Mouse (Mus musculus): ENCODE data around the gene Ptprd. TPM values are rescaled to one million over a fixed set of nuclear protein-coding genes. Genes with fewer than 3 reads are reported as not detected.

Ptprd gene
- polyA plus RNA-seq, 1 experiment from 2014 or later: 14.9 TPM

DNA sequence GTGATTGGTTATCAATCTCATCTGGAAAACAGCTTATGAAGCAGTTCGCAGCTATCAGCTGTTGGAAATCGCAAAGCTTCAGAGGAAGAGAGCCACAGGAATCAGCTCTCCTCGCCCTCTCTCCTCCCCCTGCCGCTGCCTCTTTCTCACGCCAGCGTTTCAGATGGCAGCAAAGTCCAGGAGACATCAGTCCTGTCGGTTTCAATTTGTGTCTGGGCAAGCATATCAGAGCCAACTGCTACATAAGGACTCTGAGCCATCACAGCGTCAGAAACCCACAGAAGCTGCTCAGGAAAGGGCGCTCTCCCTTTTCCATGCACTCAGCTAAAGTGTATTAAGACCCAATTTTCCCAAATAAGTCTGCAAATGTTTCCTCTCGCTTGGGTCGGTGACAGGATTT lies 1884.4 kb downstream of the Ptprd start:
- ATAC-seq: no peak; the same call in 1 of the 2 replicates
- no peak overlapping the region for H3K9ac ChIP-seq (replicated peaks; ENCODE audit: low read depth)

GRCm38 (mm10) chr4:76325646-76326045 lies 1886.1 kb downstream of the Ptprd start:
- Histone ChIP-seq H3K9ac (replicated peaks; ENCODE audit: low read depth) (no peak overlapping the region), H3K4me1 (ENCODE audit: insufficient read depth, low read depth, low read length) (no peaks in the 10 kb centered on the region), H3K36me3 (ENCODE audit: insufficient read depth, low read length) (no peaks in the 10 kb centered on the region), H3K9me3 (ENCODE audit: low read length) (no peaks in the 10 kb centered on the region), H3K4me3 (ENCODE audit: low read depth, low read length) (no peak overlapping the region), H3K27ac (ENCODE audit: low read length) (no peak overlapping the region), H3K27me3 (replicated peaks; ENCODE audit: insufficient read depth, low read length) (no peaks in the 10 kb centered on the region), H3K4me2 (replicated peaks; ENCODE audit: low read depth, low read length) (no peak overlapping the region)
- TF ChIP-seq EP300 (IDR thresholded peaks at IDR 0.05) (no peak), CTCF (IDR thresholded peaks at IDR 0.05) (no peak)
- DNase-seq (ENCODE audit: low spot score): no peak
- 92% methylated on average over 3 of the region's 3 CpGs for WGBS
- no peak for ATAC-seq

More for the DNA sequence above, 1884.4 kb downstream of the Ptprd start:
- Histone ChIP-seq H3K4me1 (ENCODE audit: insufficient read depth, low read depth, low read length) (no peaks in the 10 kb centered on the region), H3K4me3 (ENCODE audit: low read depth, low read length) (peak overlapping the region; percentile 25), H3K27me3 (replicated peaks; ENCODE audit: insufficient read depth, low read length) (no peaks in the 10 kb centered on the region), H3K36me3 (ENCODE audit: insufficient read depth, low read length) (no peaks in the 10 kb centered on the region), H3K27ac (ENCODE audit: low read length) (no peak overlapping the region), H3K4me2 (replicated peaks; ENCODE audit: low read depth, low read length) (peak overlapping the region; percentile 45), H3K9me3 (ENCODE audit: low read length) (no peaks in the 10 kb centered on the region)
- TF ChIP-seq CTCF (IDR thresholded peaks at IDR 0.05) (no peak), EP300 (IDR thresholded peaks at IDR 0.05) (no peak)
- peak; percentile 15 for DNase-seq (ENCODE audit: low spot score)
- WGBS: 24% methylated on average over 11 of the region's 11 CpGs

DNA sequence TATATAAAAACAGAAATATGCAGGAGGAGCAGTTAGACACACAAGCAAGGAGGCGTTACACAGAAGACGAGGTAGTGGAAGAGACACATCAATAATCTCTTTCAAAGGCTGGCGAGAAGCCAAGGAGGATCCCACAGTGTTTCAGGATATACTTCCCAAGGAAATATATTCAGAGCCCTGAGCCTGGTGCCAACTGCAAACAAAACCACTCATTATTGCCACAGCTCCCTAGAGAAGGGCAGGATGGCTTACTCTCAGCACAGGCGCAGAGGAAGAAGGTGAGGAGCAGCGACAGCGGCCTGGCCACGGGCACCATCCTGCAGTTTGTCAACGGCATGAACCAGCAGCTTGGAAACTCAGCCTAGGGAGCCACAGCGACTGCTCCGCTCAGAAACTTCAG lies 1886.8 kb downstream of the Ptprd start:
- Histone ChIP-seq H3K9ac (replicated peaks; ENCODE audit: low read depth) (no peak overlapping the region), H3K27ac (ENCODE audit: low read length) (no peak overlapping the region), H3K9me3 (ENCODE audit: low read length) (no peaks in the 10 kb centered on the region), H3K4me1 (ENCODE audit: insufficient read depth, low read depth, low read length) (no peaks in the 10 kb centered on the region), H3K27me3 (replicated peaks; ENCODE audit: insufficient read depth, low read length) (no peaks in the 10 kb centered on the region), H3K36me3 (ENCODE audit: insufficient read depth, low read length) (no peaks in the 10 kb centered on the region), H3K4me2 (replicated peaks; ENCODE audit: low read depth, low read length) (no peak overlapping the region), H3K4me3 (ENCODE audit: low read depth, low read length) (no peak overlapping the region)
- 48% methylated on average over 10 of the region's 10 CpGs for WGBS
- DNase-seq (ENCODE audit: low spot score) (no peak), ATAC-seq (peak; percentile 43)
- TF ChIP-seq CTCF (IDR thresholded peaks at IDR 0.05) (no peak), EP300 (IDR thresholded peaks at IDR 0.05) (no peak)

DNA sequence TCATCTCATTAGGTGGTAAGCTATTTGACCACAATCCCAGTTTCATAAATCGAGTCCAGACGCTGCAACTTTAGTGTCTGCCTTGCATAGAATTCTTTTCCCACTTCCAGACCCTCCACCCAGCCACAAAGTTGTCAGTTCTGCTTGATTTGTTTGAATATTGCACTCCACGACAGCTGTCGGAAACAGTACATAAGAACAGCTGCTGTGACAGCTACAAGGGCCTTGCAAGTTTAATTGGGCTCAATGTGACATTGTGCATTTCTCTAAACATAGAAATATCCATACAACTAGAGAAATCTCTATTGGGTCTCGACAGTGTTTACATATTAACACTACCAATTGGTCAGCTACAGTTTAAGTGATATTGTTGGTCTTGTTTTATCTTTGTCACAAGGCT lies 1887.3 kb downstream of the Ptprd start:
- no peak overlapping the region for H3K4me3 ChIP-seq (ENCODE audit: low read depth, low read length)
- DNase-seq (ENCODE audit: low spot score) (peak; percentile 25), ATAC-seq (no peak; the same call in 1 of the 2 replicates)
- H3K4me2 ChIP-seq (replicated peaks; ENCODE audit: low read depth, low read length): no peak overlapping the region
- no peaks in the 10 kb centered on the region for H3K36me3 ChIP-seq (ENCODE audit: insufficient read depth, low read length)
- no peak for TF ChIP-seq EP300 (IDR thresholded peaks at IDR 0.05)
- no peak for TF ChIP-seq CTCF (IDR thresholded peaks at IDR 0.05)
- no peaks in the 10 kb centered on the region for H3K4me1 ChIP-seq (ENCODE audit: insufficient read depth, low read depth, low read length)
- H3K9me3 ChIP-seq (ENCODE audit: low read length): no peaks in the 10 kb centered on the region
- no peaks in the 10 kb centered on the region for H3K27me3 ChIP-seq (replicated peaks; ENCODE audit: insufficient read depth, low read length)
- no peak overlapping the region for H3K9ac ChIP-seq (replicated peaks; ENCODE audit: low read depth)
- no peak overlapping the region for H3K27ac ChIP-seq (ENCODE audit: low read length)
- 36% methylated on average over 5 of the region's 5 CpGs for WGBS

DNA sequence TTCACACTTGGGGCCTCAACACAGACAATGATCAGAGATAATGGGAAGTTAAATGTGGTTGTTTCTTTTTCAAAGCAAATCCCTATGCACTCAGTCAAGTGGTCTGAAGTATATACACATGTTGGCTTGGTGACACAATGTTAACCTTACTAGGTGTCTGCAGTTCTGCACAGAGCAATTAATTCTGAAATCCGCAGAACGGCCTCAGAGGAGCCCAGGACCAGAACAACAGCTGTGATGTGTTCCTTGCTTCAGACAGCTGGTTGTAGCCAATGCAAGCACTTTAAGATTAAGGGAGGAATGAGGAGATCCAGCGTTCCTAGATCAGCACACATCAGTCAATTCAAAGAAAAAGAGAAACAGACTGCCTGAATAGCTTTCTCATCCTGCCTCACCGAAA lies 1891.9 kb downstream of the Ptprd start:
- DNase-seq (ENCODE audit: low spot score) (peak; percentile 38), ATAC-seq (peak; percentile 52; the same call in 1 of the 2 replicates)
- H3K4me2 ChIP-seq (replicated peaks; ENCODE audit: low read depth, low read length): no peak overlapping the region
- no peak overlapping the region for H3K4me3 ChIP-seq (ENCODE audit: low read depth, low read length)
- TF ChIP-seq EP300 (IDR thresholded peaks at IDR 0.05): no peak
- TF ChIP-seq CTCF (IDR thresholded peaks at IDR 0.05): no peak
- H3K4me1 ChIP-seq (ENCODE audit: insufficient read depth, low read depth, low read length): no peaks in the 10 kb centered on the region
- WGBS: 47% methylated on average over 4 of the region's 4 CpGs
- H3K27ac ChIP-seq (ENCODE audit: low read length): no peak overlapping the region
- H3K36me3 ChIP-seq (ENCODE audit: insufficient read depth, low read length): no peaks in the 10 kb centered on the region
- no peak overlapping the region for H3K9ac ChIP-seq (replicated peaks; ENCODE audit: low read depth)
- no peaks in the 10 kb centered on the region for H3K27me3 ChIP-seq (replicated peaks; ENCODE audit: insufficient read depth, low read length)
- no peaks in the 10 kb centered on the region for H3K9me3 ChIP-seq (ENCODE audit: low read length)

DNA sequence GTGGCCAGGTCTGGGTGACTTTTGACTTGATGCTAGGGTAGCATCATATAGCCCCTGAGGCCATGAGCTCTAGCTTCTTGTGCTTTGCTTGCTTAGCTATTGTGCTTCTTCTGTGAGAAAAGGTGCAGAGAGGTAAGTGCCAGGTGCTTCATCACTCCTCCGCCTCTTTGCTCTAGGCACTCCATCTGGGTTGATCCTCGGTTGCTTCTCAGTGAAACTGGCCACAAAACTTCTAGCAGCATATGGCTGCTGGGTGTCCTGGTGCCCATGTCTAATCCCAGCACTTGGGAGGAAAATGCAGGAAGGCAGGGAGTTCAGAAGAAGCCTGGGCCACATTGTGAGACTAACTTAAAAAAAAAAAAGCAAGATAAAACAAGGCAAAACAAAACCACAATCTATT lies 1895.8 kb downstream of the Ptprd start:
- WGBS: 77% methylated on average over 2 of the region's 2 CpGs
- no peaks in the 10 kb centered on the region for H3K36me3 ChIP-seq (ENCODE audit: insufficient read depth, low read length)

GRCm38 (mm10) chr4:76313749-76314148 lies 1898.0 kb downstream of the Ptprd start:
- WGBS: 83% methylated on average over 3 of the region's 3 CpGs
- no peak overlapping the region for H3K4me3 ChIP-seq (ENCODE audit: low read depth, low read length)
- H3K9ac ChIP-seq (replicated peaks; ENCODE audit: low read depth): no peak overlapping the region
- H3K9me3 ChIP-seq (ENCODE audit: low read length): no peaks in the 10 kb centered on the region
- H3K36me3 ChIP-seq (ENCODE audit: insufficient read depth, low read length): no peaks in the 10 kb centered on the region
- H3K27me3 ChIP-seq (replicated peaks; ENCODE audit: insufficient read depth, low read length): no peaks in the 10 kb centered on the region
- no peaks in the 10 kb centered on the region for H3K4me1 ChIP-seq (ENCODE audit: insufficient read depth, low read depth, low read length)
- no peak overlapping the region for H3K27ac ChIP-seq (ENCODE audit: low read length)
- TF ChIP-seq CTCF (IDR thresholded peaks at IDR 0.05): no peak
- no peak for TF ChIP-seq EP300 (IDR thresholded peaks at IDR 0.05)
- no peak for DNase-seq (ENCODE audit: low spot score)
- no peak overlapping the region for H3K4me2 ChIP-seq (replicated peaks; ENCODE audit: low read depth, low read length)
- ATAC-seq: no peak

More for the DNA sequence above, 1895.8 kb downstream of the Ptprd start:
- DNase-seq (ENCODE audit: low spot score) (no peak), ATAC-seq (no peak)
- H3K27me3 ChIP-seq (replicated peaks; ENCODE audit: insufficient read depth, low read length): no peaks in the 10 kb centered on the region
- H3K4me2 ChIP-seq (replicated peaks; ENCODE audit: low read depth, low read length): no peak overlapping the region
- TF ChIP-seq CTCF (IDR thresholded peaks at IDR 0.05): no peak
- no peak for TF ChIP-seq EP300 (IDR thresholded peaks at IDR 0.05)
- H3K9ac ChIP-seq (replicated peaks; ENCODE audit: low read depth): no peak overlapping the region
- H3K4me1 ChIP-seq (ENCODE audit: insufficient read depth, low read depth, low read length): no peaks in the 10 kb centered on the region
- H3K4me3 ChIP-seq (ENCODE audit: low read depth, low read length): no peak overlapping the region
- H3K27ac ChIP-seq (ENCODE audit: low read length): no peak overlapping the region
- no peaks in the 10 kb centered on the region for H3K9me3 ChIP-seq (ENCODE audit: low read length)

Measured in lung, postnatal 0 days (tissue).